Mouse (Mus musculus) lung, adult 2 months (tissue): ENCODE data around the gene Ocrl. TPM values are rescaled to one million over a fixed set of nuclear protein-coding genes. Genes with fewer than 3 reads are reported as not detected.

ENCODE experiments used
- DNase-seq: peaks from one replicate; pipeline ENCODE4 v3.0.0; 2022
- H3K4me1 ChIP-seq: fragments of 200-500 bp; 2 replicates; pipeline ENCODE4 v1.6.1; 2011; ENCODE audit warnings: low read length; ENCODE audit not compliant: control insufficient read depth, insufficient read depth
- H3K4me3 ChIP-seq: fragments of 200-500 bp; replicated peaks from 2 replicates; pipeline ENCODE3; 2011; ENCODE audit warnings: low read depth, mild to moderate bottlenecking, control low read depth, low read length; ENCODE audit errors: extremely low read depth
- CTCF ChIP-seq: fragments of 200-500 bp; IDR thresholded peaks from 2 replicates; pipeline ENCODE4 v1.5.1; 2011; ENCODE audit warnings: mild to moderate bottlenecking, low read length, control low read depth; ENCODE audit not compliant: insufficient read depth
- POLR2A ChIP-seq: fragments of 200-500 bp; IDR thresholded peaks from 2 replicates; pipeline ENCODE4 v1.6.1; 2011; ENCODE audit warnings: low read depth, mild to moderate bottlenecking, control low read depth, low read length, borderline replicate concordance; ENCODE audit errors: extremely low read depth
- WGBS: fragments of 180-500 bp; shearing (Covaris S2); methylation state at CpG from one replicate; pipeline ENCODE4 v1.1.7; 2018; 5-methylcytosine and 5-hydroxymethylcytosine counted together
- polyA plus RNA-seq: library from polyadenylated mRNA; depleted of rRNA; stranded (reverse); fragments of >200 nt; gene quantifications from 2 replicates; pipeline ENCODE4 v1.2.3, GENCODE M21; 2012

The Ocrl gene
- polyA plus RNA-seq, 1 experiment, result 15.4 TPM

DNA sequence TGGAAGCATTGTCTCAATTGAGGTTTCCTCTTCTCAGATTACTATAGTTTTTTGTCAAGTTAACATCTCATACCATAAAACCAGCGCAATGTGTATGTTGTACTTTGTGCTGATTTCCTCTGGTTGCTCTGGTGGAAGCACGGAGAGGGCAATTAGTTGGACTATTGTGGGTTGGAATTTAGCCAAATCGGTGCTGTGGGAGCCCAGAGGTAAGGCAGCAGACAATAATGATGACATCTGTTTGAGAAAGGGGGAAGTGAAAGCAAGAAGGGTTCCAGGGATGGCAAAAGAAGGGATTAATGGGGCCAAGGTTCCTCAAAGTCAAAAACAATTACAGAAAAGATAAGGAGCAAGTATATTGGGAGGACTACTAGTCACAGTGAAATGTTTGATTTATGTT is 15.8 kb downstream of the Ocrl start:
- TF ChIP-seq POLR2A (no peak), CTCF (no peak)
- WGBS, result 56% methylated on average over 3 of the region's 3 CpGs
- no peaks in the 10 kb centered on the region for H3K4me1 ChIP-seq
- no peak overlapping the region for H3K4me3 ChIP-seq
- DNase-seq, result no peak

GRCm38 (mm10) chrX:47930449-47930848 is 18.3 kb downstream of the Ocrl start:
- no peak for TF ChIP-seq POLR2A
- no peak for TF ChIP-seq CTCF
- 54% methylated on average over 3 of the region's 3 CpGs for WGBS
- Histone ChIP-seq H3K4me3 (no peak overlapping the region), H3K4me1 (no peaks in the 10 kb centered on the region)
- DNase-seq, result peak; percentile 21

DNA sequence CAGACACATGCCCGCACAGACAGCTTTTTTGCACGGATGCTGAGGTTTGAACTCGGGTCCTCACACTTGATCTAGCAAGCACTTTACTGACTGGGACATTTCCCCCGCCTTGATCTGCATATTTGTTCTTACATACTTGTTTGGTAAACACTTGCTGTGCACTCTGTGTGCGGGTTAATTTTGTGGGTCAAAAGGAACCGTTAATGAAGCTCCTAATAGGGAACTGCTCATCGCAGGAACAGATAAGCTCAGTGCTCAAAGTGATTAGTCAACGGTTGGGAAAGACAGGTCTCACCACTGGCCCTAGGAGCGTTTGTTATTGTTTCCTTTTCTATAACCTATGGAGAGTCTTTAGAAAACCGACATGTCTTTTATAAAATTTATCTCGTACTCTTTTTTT is 22.2 kb downstream of the Ocrl start:
- 80% methylated on average over 11 of the region's 11 CpGs for WGBS
- H3K4me1 ChIP-seq, result no peaks in the 10 kb centered on the region
- TF ChIP-seq CTCF (no peak), POLR2A (no peak)
- H3K4me3 ChIP-seq, result no peak overlapping the region
- DNase-seq, result no peak

GRCm38 (mm10) chrX:47936885-47937284 is 24.7 kb downstream of the Ocrl start:
- Histone ChIP-seq H3K4me3 (no peak overlapping the region), H3K4me1 (no peaks in the 10 kb centered on the region)
- TF ChIP-seq CTCF, result no peak
- no peak for TF ChIP-seq POLR2A
- DNase-seq, result no peak
- 66% methylated on average over 5 of the region's 5 CpGs for WGBS

DNA sequence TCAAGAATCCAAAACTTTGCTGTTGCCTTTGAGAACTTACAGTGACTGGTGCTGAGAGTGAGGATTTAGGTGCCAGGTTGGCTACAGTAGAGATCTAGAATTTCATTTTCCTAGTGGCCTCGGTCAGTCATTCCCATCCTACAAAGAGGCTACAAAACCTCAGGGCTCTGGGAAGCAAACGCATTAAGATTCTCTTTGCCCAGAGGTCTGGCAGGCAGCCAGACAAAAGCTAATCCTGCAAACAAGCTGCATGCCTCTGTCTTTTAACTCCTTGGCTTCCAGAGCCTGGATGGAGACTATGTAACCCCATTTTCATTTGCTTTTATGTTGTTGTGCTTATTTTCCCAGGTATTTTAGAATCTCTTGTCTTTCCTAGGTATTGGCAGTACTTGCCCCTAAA is 25.6 kb downstream of the Ocrl start:
- 41% methylated on average over 2 of the region's 2 CpGs for WGBS
- TF ChIP-seq CTCF (no peak), POLR2A (no peak)
- Histone ChIP-seq H3K4me1 (no peaks in the 10 kb centered on the region), H3K4me3 (no peak overlapping the region)
- no peak for DNase-seq

DNA sequence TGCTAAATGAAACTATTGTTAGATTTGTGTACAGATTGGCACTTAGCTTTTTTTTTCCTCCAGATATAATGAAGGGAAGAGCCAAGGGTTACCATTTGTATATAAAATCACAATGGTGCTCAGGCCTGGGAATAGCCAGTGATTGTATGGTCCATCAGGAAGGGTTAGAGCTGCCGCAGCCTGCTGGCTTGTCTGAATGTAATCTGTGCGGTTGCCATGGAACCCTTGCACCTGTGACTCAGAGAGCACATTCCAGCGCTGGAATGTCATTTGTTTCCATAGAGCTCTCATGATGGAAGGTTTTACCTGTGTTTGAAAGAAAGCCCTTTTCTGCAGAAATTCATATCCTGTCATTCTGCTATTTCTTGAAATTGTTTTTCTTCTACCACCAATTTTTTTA is 37.5 kb downstream of the Ocrl start:
- DNase-seq, result peak; percentile 4
- no peak for TF ChIP-seq CTCF
- TF ChIP-seq POLR2A, result no peak
- H3K4me3 ChIP-seq, result no peak overlapping the region

GRCm38 (mm10) chrX:47962579-47962978 is 50.4 kb downstream of the Ocrl start:
- TF ChIP-seq CTCF (no peak), POLR2A (no peak)
- H3K4me1 ChIP-seq, result no peaks in the 10 kb centered on the region

More for the DNA sequence above, 37.5 kb downstream of the Ocrl start:
- H3K4me1 ChIP-seq, result no peaks in the 10 kb centered on the region
- WGBS, result 67% methylated on average over 3 of the region's 3 CpGs

GRCm38 (mm10) chrX:47970371-47970770 is 58.2 kb downstream of the Ocrl start:
- H3K4me3 ChIP-seq, result no peak overlapping the region
- H3K4me1 ChIP-seq, result no peaks in the 10 kb centered on the region
- WGBS, result 88% methylated on average over 4 of the region's 4 CpGs
- TF ChIP-seq CTCF, result no peak
- no peak for TF ChIP-seq POLR2A
- no peak for DNase-seq

More at GRCm38 (mm10) chrX:47962579-47962978, 50.4 kb downstream of the Ocrl start:
- no peak for DNase-seq
- H3K4me3 ChIP-seq, result no peak overlapping the region
- 83% methylated on average over 3 of the region's 3 CpGs for whole genome bisulfite sequencing

DNA sequence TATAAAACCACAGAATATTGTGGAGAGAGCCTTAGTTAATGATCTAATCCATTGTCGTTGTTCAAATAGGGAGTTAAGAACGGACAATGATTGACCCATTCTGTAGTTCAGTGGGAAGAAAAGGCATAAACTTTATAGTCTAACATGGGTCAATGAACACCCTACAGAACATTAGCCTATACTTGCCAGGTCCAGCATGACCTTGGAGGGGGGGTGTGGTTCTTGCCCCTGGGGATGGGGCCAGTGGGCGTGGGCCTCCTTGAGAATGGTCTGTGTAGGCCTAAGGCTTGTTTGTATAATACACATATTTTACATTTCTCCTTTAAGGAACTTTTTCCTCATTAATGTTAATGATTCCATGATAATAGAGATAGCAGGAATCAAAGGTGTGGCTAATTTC is 58.7 kb downstream of the Ocrl start:
- no peak for DNase-seq
- Histone ChIP-seq H3K4me1 (no peaks in the 10 kb centered on the region), H3K4me3 (no peak overlapping the region)
- WGBS, result 79% methylated on average over 3 of the region's 3 CpGs
- no peak for TF ChIP-seq POLR2A
- no peak for TF ChIP-seq CTCF

GRCm38 (mm10) chrX:47971366-47972128 is 59.4 kb downstream of the Ocrl start:
- WGBS, result 67% methylated on average over 10 of the region's 10 CpGs
- no peak for DNase-seq
- TF ChIP-seq POLR2A, result no peak

DNA sequence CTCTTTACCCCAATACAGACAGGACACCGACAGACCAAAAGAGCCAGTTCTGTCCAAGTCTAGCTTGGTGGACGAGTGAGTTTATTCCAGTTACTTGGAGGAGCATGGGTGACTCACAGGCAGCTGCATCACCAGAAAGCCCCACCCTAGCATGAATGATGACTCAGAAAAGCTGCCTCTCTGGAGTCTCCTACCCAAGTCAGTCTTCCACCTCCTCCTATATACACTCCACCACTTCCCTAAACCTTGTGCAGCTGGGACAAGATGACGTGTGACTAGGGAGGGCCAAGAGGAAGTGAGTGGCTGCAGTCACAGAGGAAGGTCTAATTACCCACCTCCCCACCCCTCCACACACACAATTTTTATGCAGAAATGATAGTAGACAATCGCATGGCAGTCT is 64.4 kb downstream of the Ocrl start:
- H3K4me3 ChIP-seq, result no peak overlapping the region
- H3K4me1 ChIP-seq, result peaks cover 3% of the 10 kb centered on the region; the same call in 1 of the 2 replicates
- DNase-seq, result no peak
- WGBS, result 61% methylated on average over 4 of the region's 4 CpGs
- no peak for TF ChIP-seq CTCF
- no peak for TF ChIP-seq POLR2A

More at GRCm38 (mm10) chrX:47971366-47972128, 59.4 kb downstream of the Ocrl start:
- Histone ChIP-seq H3K4me3 (no peak overlapping the region), H3K4me1 (0 out of 2 replicates have a peak, but pooled peaks cover under 1% of the 10 kb centered on the region)
